ENCODE assay signal across 15 mouse cellular contexts in genomic region chr10:41480938-41481880, GRCm38 (mm10). TPM values are rescaled to one million over a fixed set of nuclear protein-coding genes. Genes with fewer than 3 reads are reported as not detected.
DNase-seq lines count a peak whose midpoint lies in the region; ATAC-seq and TF ChIP-seq lines count a peak whose summit lies in the region.
"Had no signal": no experiment of that assay in that cellular context is flagged by ENCODE, and none has a peak within 500 bp of the region (broad histone marks: within the 10 kb centered on the region; RNA-seq: fewer than 3 reads in every experiment).

No protein-coding gene starts in this region.

- DNase-seq in hindbrain, postnatal 0 days (ENCODE audit: low spot score) = peak; percentile 45
- DNase-seq in hindbrain, embryonic 14.5 days (ENCODE audit: low spot score) = no peak
- DNase-seq in MEL-GATA-1-ER (ENCODE audit: extremely low read depth, low read depth) (peak; percentile 39), liver (peak; percentile 66)
- DNase-seq in right cerebral cortex, adult 2 months (ENCODE audit: low spot score in 2 of 2) = no peak
- DNase-seq: gastrocnemius, postnatal 14 days; lung, postnatal 10 days; right cerebral cortex, postnatal 25 days; thymus, adult 2 months had no signal

- no peak for ATAC-seq in hindbrain, postnatal 0 days
- no peak for ATAC-seq in hindbrain, embryonic 14.5 days (ENCODE audit: low FRiP score)
- ATAC-seq in midbrain, embryonic 13.5 days = no peak
- no peak for ATAC-seq in forebrain, embryonic 15.5 days (replicated peaks)
- ATAC-seq: intestine, embryonic 16.5 days had no signal

- H3K4me2 ChIP-seq in hindbrain, postnatal 0 days (ENCODE audit: low read depth, low read length) = no peak overlapping the region
- H3K4me2 ChIP-seq in hindbrain, embryonic 14.5 days (replicated peaks) = no peak overlapping the region
- H3K4me2 ChIP-seq in midbrain, embryonic 13.5 days (replicated peaks) = no peak overlapping the region
- H3K4me2 ChIP-seq in forebrain, embryonic 15.5 days (replicated peaks) = no peak overlapping the region

- H3K9me3 ChIP-seq in hindbrain, postnatal 0 days (ENCODE audit: low read length) = no peaks in the 10 kb centered on the region
- no peaks in the 10 kb centered on the region for H3K9me3 ChIP-seq in hindbrain, embryonic 14.5 days (ENCODE audit: control insufficient read depth, low read length)
- H3K9me3 ChIP-seq in midbrain, embryonic 13.5 days = no peaks in the 10 kb centered on the region
- H3K9me3 ChIP-seq in forebrain, embryonic 15.5 days = no peaks in the 10 kb centered on the region
- H3K9me3 ChIP-seq: embryonic facial prominence, embryonic 10.5 days; midbrain, embryonic 10.5 days had no signal

- WGBS in hindbrain, postnatal 0 days = 70% methylated on average over 33 of the region's 33 CpGs
- WGBS in hindbrain, embryonic 14.5 days = 69% methylated on average over 33 of the region's 33 CpGs
- WGBS in midbrain, embryonic 13.5 days = 76% methylated on average over 33 of the region's 33 CpGs
- WGBS in forebrain, embryonic 15.5 days = 76% methylated on average over 33 of the region's 33 CpGs

- H3K27me3 ChIP-seq in hindbrain, postnatal 0 days (ENCODE audit: insufficient read depth, low read length) = no peaks in the 10 kb centered on the region
- H3K27me3 ChIP-seq in hindbrain, embryonic 14.5 days (ENCODE audit: control insufficient read depth, insufficient read depth, low read length) = no peaks in the 10 kb centered on the region
- H3K27me3 ChIP-seq in midbrain, embryonic 13.5 days = no peaks in the 10 kb centered on the region
- no peaks in the 10 kb centered on the region for H3K27me3 ChIP-seq in forebrain, embryonic 15.5 days

- no peaks in the 10 kb centered on the region for H3K4me1 ChIP-seq in hindbrain, postnatal 0 days (ENCODE audit: insufficient read depth, low read length)
- H3K4me1 ChIP-seq in hindbrain, embryonic 14.5 days (replicated peaks; ENCODE audit: control insufficient read depth, insufficient read depth, low read length) = 0 out of 2 replicates have a peak, but pooled peaks cover 10% of the 10 kb centered on the region
- H3K4me1 ChIP-seq in midbrain, embryonic 13.5 days (replicated peaks) = peaks cover 21% of the 10 kb centered on the region
- H3K4me1 ChIP-seq in forebrain, embryonic 15.5 days = peaks cover 16% of the 10 kb centered on the region

- no peak overlapping the region for H3K9ac ChIP-seq in hindbrain, postnatal 0 days (replicated peaks; ENCODE audit: low read length)
- no peak overlapping the region for H3K9ac ChIP-seq in hindbrain, embryonic 14.5 days
- H3K9ac ChIP-seq in midbrain, embryonic 13.5 days (replicated peaks) = no peak overlapping the region
- no peak overlapping the region for H3K9ac ChIP-seq in forebrain, embryonic 15.5 days (replicated peaks)

- H3K4me3 ChIP-seq in hindbrain, postnatal 0 days (ENCODE audit: low read length) = no peak overlapping the region
- H3K4me3 ChIP-seq in hindbrain, embryonic 14.5 days (replicated peaks; ENCODE audit: low read length) = no peak overlapping the region
- no peak overlapping the region for H3K4me3 ChIP-seq in midbrain, embryonic 13.5 days (replicated peaks)
- H3K4me3 ChIP-seq in forebrain, embryonic 15.5 days = no peak overlapping the region
- H3K4me3 ChIP-seq: embryonic facial prominence, embryonic 10.5 days; midbrain, embryonic 10.5 days had no signal

- H3K27ac ChIP-seq in hindbrain, postnatal 0 days = no peak overlapping the region
- no peak overlapping the region for H3K27ac ChIP-seq in hindbrain, embryonic 14.5 days
- H3K27ac ChIP-seq in midbrain, embryonic 13.5 days = no peak overlapping the region
- no peak overlapping the region for H3K27ac ChIP-seq in forebrain, embryonic 15.5 days (replicated peaks)
- H3K27ac ChIP-seq: embryonic facial prominence, embryonic 10.5 days; midbrain, embryonic 10.5 days had no signal

- TF ChIP-seq CTCF in hindbrain, postnatal 0 days (IDR thresholded peaks at IDR 0.05; ENCODE audit: low read depth) = no peak

- H3K36me3 ChIP-seq in hindbrain, postnatal 0 days (ENCODE audit: insufficient read depth, low read length) = no peaks in the 10 kb centered on the region; the same call in 1 of the 2 replicates
- peaks cover 32% of the 10 kb centered on the region for H3K36me3 ChIP-seq in hindbrain, embryonic 14.5 days (replicated peaks; ENCODE audit: control insufficient read depth, insufficient read depth)
- peaks cover 67% of the 10 kb centered on the region for H3K36me3 ChIP-seq in midbrain, embryonic 13.5 days
- H3K36me3 ChIP-seq in forebrain, embryonic 15.5 days = peaks cover 27% of the 10 kb centered on the region

RNA-seq across cellular contexts. Expression of gene Mical1, which starts 5.1 kb away (rescaled TPM):
- total RNA-seq in hindbrain, postnatal 0 days (2014; rRNA removed) = 27.9 and 53.5 TPM in 2 replicates
- polyA plus RNA-seq in hindbrain, postnatal 0 days (2015; fragmentation: Nextera tagmentation; extraction: Ambion mirVana) = 22.2 and 23.6 TPM in 2 replicates
- polyA plus RNA-seq in hindbrain, embryonic 14.5 days (2014; fragmentation: Nextera tagmentation; extraction: Ambion mirVana) = 20.6 and 22.8 TPM in 2 replicates
- polyA plus RNA-seq in midbrain, embryonic 13.5 days (2015; fragmentation: Nextera tagmentation; extraction: Ambion mirVana) = 27.9 and 31.9 TPM in 2 replicates
- 39.9 and 42.0 TPM in 2 replicates for polyA plus RNA-seq in forebrain, embryonic 15.5 days (2015; fragmentation: Nextera tagmentation; extraction: Ambion mirVana)

RNA-seq across cellular contexts. Expression of gene Smpd2, which starts 9.0 kb away (rescaled TPM):
- 48.0 and 74.5 TPM in 2 replicates for total RNA-seq in hindbrain, postnatal 0 days (2014; rRNA removed)
- polyA plus RNA-seq in hindbrain, postnatal 0 days (2015; fragmentation: Nextera tagmentation; extraction: Ambion mirVana) = 50.5 and 52.3 TPM in 2 replicates
- polyA plus RNA-seq in hindbrain, embryonic 14.5 days (2014; fragmentation: Nextera tagmentation; extraction: Ambion mirVana) = 36.3 and 37.9 TPM in 2 replicates
- 35.0 and 37.0 TPM in 2 replicates for polyA plus RNA-seq in midbrain, embryonic 13.5 days (2015; fragmentation: Nextera tagmentation; extraction: Ambion mirVana)
- 36.6 and 38.2 TPM in 2 replicates for polyA plus RNA-seq in forebrain, embryonic 15.5 days (2015; fragmentation: Nextera tagmentation; extraction: Ambion mirVana)

RNA-seq across cellular contexts. Expression of gene Ppil6, which starts 9.0 kb away (rescaled TPM):
- total RNA-seq in hindbrain, postnatal 0 days (2014; rRNA removed) = 1.8 and 3.7 TPM in 2 replicates
- 6.5 and 7.7 TPM in 2 replicates for polyA plus RNA-seq in hindbrain, postnatal 0 days (2015; fragmentation: Nextera tagmentation; extraction: Ambion mirVana)
- polyA plus RNA-seq in hindbrain, embryonic 14.5 days (2014; fragmentation: Nextera tagmentation; extraction: Ambion mirVana) = 2.3 and 6.1 TPM in 2 replicates
- polyA plus RNA-seq in midbrain, embryonic 13.5 days (2015; fragmentation: Nextera tagmentation; extraction: Ambion mirVana) = 1.6 and 2.7 TPM in 2 replicates
- polyA plus RNA-seq in forebrain, embryonic 15.5 days (2015; fragmentation: Nextera tagmentation; extraction: Ambion mirVana) = 1.5 and 3.3 TPM in 2 replicates
- total RNA-seq: gastrocnemius, postnatal 14 days; neutrophil, adult 5-6 weeks had no signal

RNA-seq across cellular contexts. Expression of gene Zbtb24, which starts 31.0 kb away (rescaled TPM):
- total RNA-seq in hindbrain, postnatal 0 days (2014; rRNA removed) = 19.8 and 21.0 TPM in 2 replicates
- 14.3 and 16.6 TPM in 2 replicates for polyA plus RNA-seq in hindbrain, postnatal 0 days (2015; fragmentation: Nextera tagmentation; extraction: Ambion mirVana)
- polyA plus RNA-seq in hindbrain, embryonic 14.5 days (2014; fragmentation: Nextera tagmentation; extraction: Ambion mirVana) = 19.0 and 19.1 TPM in 2 replicates
- 20.6 and 22.8 TPM in 2 replicates for polyA plus RNA-seq in midbrain, embryonic 13.5 days (2015; fragmentation: Nextera tagmentation; extraction: Ambion mirVana)
- polyA plus RNA-seq in forebrain, embryonic 15.5 days (2015; fragmentation: Nextera tagmentation; extraction: Ambion mirVana) = 20.7 and 22.0 TPM in 2 replicates

RNA-seq across cellular contexts. Expression of gene Cd164, which starts 38.0 kb away (rescaled TPM):
- total RNA-seq in hindbrain, postnatal 0 days (2014; rRNA removed) = 31.3 and 35.7 TPM in 2 replicates
- polyA plus RNA-seq in hindbrain, postnatal 0 days (2015; fragmentation: Nextera tagmentation; extraction: Ambion mirVana) = 61.8 and 61.9 TPM in 2 replicates
- polyA plus RNA-seq in hindbrain, embryonic 14.5 days (2014; fragmentation: Nextera tagmentation; extraction: Ambion mirVana) = 68.4 and 75.7 TPM in 2 replicates
- polyA plus RNA-seq in midbrain, embryonic 13.5 days (2015; fragmentation: Nextera tagmentation; extraction: Ambion mirVana) = 51.3 and 56.5 TPM in 2 replicates
- polyA plus RNA-seq in forebrain, embryonic 15.5 days (2015; fragmentation: Nextera tagmentation; extraction: Ambion mirVana) = 64.6 and 69.0 TPM in 2 replicates

Comparison
In these comparisons a context has a peak if more than half of its experiments do, and no peak if none do; other contexts are left out.
1. DNase-seq: peak in hindbrain, postnatal 0 days (single experiment), MEL-GATA-1-ER (single experiment) and liver (single experiment); none in hindbrain, embryonic 14.5 days (single experiment) and right cerebral cortex, adult 2 months (0 of 2).